ENCODE assay signal across 8 mouse cellular contexts in the genomic region with DNA sequence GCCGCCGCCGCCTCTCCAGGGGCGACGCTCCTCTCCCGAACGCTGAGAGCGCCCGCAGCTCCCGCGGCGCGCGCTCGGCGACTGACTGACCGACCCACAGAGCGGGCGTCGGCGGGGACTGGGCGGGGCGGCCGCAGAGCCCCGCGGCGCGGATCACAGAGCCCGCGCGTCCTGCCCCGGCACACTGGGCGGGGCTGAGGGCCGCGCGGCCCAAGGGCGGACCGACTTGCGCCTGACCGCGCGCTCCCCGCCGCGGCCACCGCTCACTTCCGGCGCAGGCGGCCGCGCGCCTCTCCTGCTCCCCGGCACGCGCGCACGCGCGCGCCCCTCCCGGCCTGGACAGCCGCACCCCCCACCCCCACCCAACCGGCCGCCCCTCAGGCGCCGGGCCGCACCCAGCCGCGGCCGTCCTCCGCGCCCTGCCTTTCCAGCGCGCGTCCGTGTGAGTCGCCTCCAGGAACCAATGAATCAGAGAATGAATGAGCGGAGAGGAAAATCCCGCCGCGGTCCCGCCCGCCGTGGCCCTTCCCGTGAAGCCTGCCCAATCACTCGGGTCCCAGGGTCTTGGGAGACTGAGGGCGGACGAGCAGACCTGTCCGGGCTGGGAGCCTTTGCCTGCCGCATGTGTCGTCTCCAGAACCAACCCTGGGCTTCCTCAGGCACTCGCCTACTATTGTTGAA. TPM values are rescaled to one million over a fixed set of nuclear protein-coding genes. Genes with fewer than 3 reads are reported as not detected.
A peak's percentile ranks its signal among the peaks of the same experiment; 100 is the strongest.
DNase-seq lines count a peak whose midpoint lies in the region; ATAC-seq and TF ChIP-seq lines count a peak whose summit lies in the region.

A gene (minus strand): TSS at position 474 of the 681 bp plus-strand sequence.

- H3K27me3 ChIP-seq in forebrain, embryonic 14.5 days (replicated peaks; ENCODE audit: control insufficient read depth, insufficient read depth, low read length) = no peaks in the 10 kb centered on the region
- peaks cover 25% of the 10 kb centered on the region for H3K27me3 ChIP-seq in liver, embryonic 16.5 days (ENCODE audit: control insufficient read depth, insufficient read depth, low read depth, low read length)
- H3K27me3 ChIP-seq in neural tube, embryonic 13.5 days = no peaks in the 10 kb centered on the region
- H3K27me3 ChIP-seq in testis, adult 2 months (ENCODE audit: control insufficient read depth, insufficient read depth, low read length) = no peaks in the 10 kb centered on the region

- H3K27ac ChIP-seq in forebrain, embryonic 14.5 days (ENCODE audit: low read depth, low read length) = peak within 1 kb of the TSS; percentile 96
- peak within 1 kb of the TSS; percentile 79 for H3K27ac ChIP-seq in liver, embryonic 16.5 days (ENCODE audit: low read length)
- H3K27ac ChIP-seq in neural tube, embryonic 13.5 days (replicated peaks) = peak within 1 kb of the TSS; percentile 99
- H3K27ac ChIP-seq in testis, adult 2 months (ENCODE audit: control insufficient read depth, insufficient read depth, low read depth, low read length) = peak within 1 kb of the TSS; percentile 78

- peak within 1 kb of the TSS; percentile 59 for H3K4me2 ChIP-seq in forebrain, embryonic 14.5 days (ENCODE audit: low read length)
- peak within 1 kb of the TSS; percentile 59 for H3K4me2 ChIP-seq in liver, embryonic 16.5 days (ENCODE audit: low read depth, low read length)
- peak within 1 kb of the TSS; percentile 71 for H3K4me2 ChIP-seq in neural tube, embryonic 13.5 days

- H3K9me3 ChIP-seq in forebrain, embryonic 14.5 days (replicated peaks; ENCODE audit: control insufficient read depth, low read length) = no peaks in the 10 kb centered on the region
- no peaks in the 10 kb centered on the region for H3K9me3 ChIP-seq in liver, embryonic 16.5 days (replicated peaks; ENCODE audit: control insufficient read depth, low read length)
- no peaks in the 10 kb centered on the region for H3K9me3 ChIP-seq in neural tube, embryonic 13.5 days

- peaks cover 6% of the 10 kb centered on the region; the same call in 1 of the 2 replicates for H3K4me1 ChIP-seq in forebrain, embryonic 14.5 days (ENCODE audit: control insufficient read depth, insufficient read depth, low read length)
- H3K4me1 ChIP-seq in liver, embryonic 16.5 days (ENCODE audit: control insufficient read depth, low read depth, low read length) = no peaks in the 10 kb centered on the region
- H3K4me1 ChIP-seq in neural tube, embryonic 13.5 days (replicated peaks) = peaks cover 27% of the 10 kb centered on the region
- H3K4me1 ChIP-seq in testis, adult 2 months (ENCODE audit: control insufficient read depth, insufficient read depth, low read length) = peaks cover 6% of the 10 kb centered on the region

- peak; percentile 43 for TF ChIP-seq POLR2A in testis, adult 2 months (IDR thresholded peaks at IDR 0.05; ENCODE audit: control insufficient read depth, low read depth, low read length)

- ATAC-seq in CD4-positive, CD25-positive, alpha-beta regulatory T cell, adult 4 months = peak; percentile 59
- ATAC-seq in forebrain, embryonic 14.5 days = peak; percentile 97
- peak; percentile 93 for ATAC-seq in liver, embryonic 16.5 days (ENCODE audit: low read depth)
- peak; percentile 98 for ATAC-seq in neural tube, embryonic 13.5 days (ENCODE audit: low read depth)

- DNase-seq in c-Kit-positive CD71-positive TER-119-negative erythroid progenitor cells, embryonic 14.5 days (ENCODE audit: low read depth) = peak; percentile 29
- peak; percentile 92 for DNase-seq in forebrain, embryonic 14.5 days (ENCODE audit: low spot score)
- DNase-seq in heart, postnatal 10 days = peak; percentile 90 to 92
- peak; percentile 58 for DNase-seq in large intestine, adult 2 months (ENCODE audit: low read depth, low spot score)

- TF ChIP-seq CTCF in testis, adult 2 months (IDR thresholded peaks at IDR 0.05; ENCODE audit: control insufficient read depth, insufficient read depth, insufficient replicate concordance, low read depth, low read length) = no peak

- intact Hi-C loops in heart, postnatal 10 days (cut with DNase I) = loop anchor here (2.0 to 5.0 kb wide), 5 partner anchors 44 to 294 kb away; a partner anchor contains a TSS

- H3K4me3 ChIP-seq in forebrain, embryonic 14.5 days (ENCODE audit: low read depth, low read length) = peak within 1 kb of the TSS; percentile 97
- H3K4me3 ChIP-seq in liver, embryonic 16.5 days (ENCODE audit: low read depth, low read length) = peak within 1 kb of the TSS; percentile 73
- peak within 1 kb of the TSS; percentile 74 for H3K4me3 ChIP-seq in neural tube, embryonic 13.5 days
- peak within 1 kb of the TSS; percentile 94 for H3K4me3 ChIP-seq in testis, adult 2 months (ENCODE audit: control insufficient read depth, low read depth, low read length)

- WGBS in forebrain, embryonic 14.5 days = under 1% methylated on average over 58 of the region's 92 CpGs
- WGBS in large intestine, adult 2 months = under 1% methylated on average over 92 of the region's 92 CpGs
- WGBS in liver, embryonic 16.5 days (ENCODE audit: insufficient replicate concordance) = under 1% methylated on average over 69 of the region's 92 CpGs
- WGBS in neural tube, embryonic 13.5 days = under 1% methylated on average over 90 of the region's 92 CpGs

- peak within 1 kb of the TSS; percentile 98 for H3K9ac ChIP-seq in forebrain, embryonic 14.5 days (ENCODE audit: low read length)
- H3K9ac ChIP-seq in liver, embryonic 16.5 days (ENCODE audit: low read depth, low read length) = peak within 1 kb of the TSS; percentile 74
- peak within 1 kb of the TSS; percentile 97 for H3K9ac ChIP-seq in neural tube, embryonic 13.5 days

- no peaks in the 10 kb centered on the region for H3K36me3 ChIP-seq in forebrain, embryonic 14.5 days (ENCODE audit: control insufficient read depth, insufficient read depth, low read length)
- no peaks in the 10 kb centered on the region for H3K36me3 ChIP-seq in liver, embryonic 16.5 days (ENCODE audit: control insufficient read depth, insufficient read depth)
- peaks cover 4% of the 10 kb centered on the region; the same call in 1 of the 2 replicates for H3K36me3 ChIP-seq in neural tube, embryonic 13.5 days
- H3K36me3 ChIP-seq in testis, adult 2 months (ENCODE audit: control insufficient read depth, insufficient read depth, low read length) = no peaks in the 10 kb centered on the region

RNA-seq across cellular contexts. Expression of the gene that starts here (rescaled TPM):
- 1 to 10 TPM; 3.5 to 4.2 TPM for polyA plus RNA-seq in CD4-positive, CD25-positive, alpha-beta regulatory T cell, adult 4 months (2017; shearing (Covaris generic))
- 20.9 and 21.0 TPM in 2 replicates for polyA plus RNA-seq in forebrain, embryonic 14.5 days (2014; fragmentation: Nextera tagmentation; extraction: Ambion mirVana)
- 100 to 1,000 TPM; 132 to 182 TPM for total RNA-seq in heart, postnatal 10 days (2021)
- polyA plus RNA-seq in large intestine, adult 2 months (2012; rRNA removed) = 20.2 and 34.7 TPM in 2 replicates
- polyA plus RNA-seq in liver, embryonic 16.5 days (2015; fragmentation: Nextera tagmentation; extraction: Ambion mirVana) = 24.7 and 26.7 TPM in 2 replicates
- 29.5 and 30.0 TPM in 2 replicates for polyA plus RNA-seq in neural tube, embryonic 13.5 days (2015; fragmentation: Nextera tagmentation; extraction: Ambion mirVana)
- polyA plus RNA-seq in testis, adult 2 months (2012; rRNA removed) = 1.9 and 2.2 TPM in 2 replicates

Comparison
In these comparisons a context has a peak if more than half of its experiments do, and no peak if none do; other contexts are left out.
1. Peak in every context shown above with its lines: DNase-seq, ATAC-seq, H3K4me3 ChIP-seq and H3K27ac ChIP-seq.
2. DNase-seq: peak in every context shown above with its lines; median percentile 92 in forebrain, embryonic 14.5 days; 91 in heart, postnatal 10 days; 58 in large intestine, adult 2 months; 29 in c-Kit-positive CD71-positive TER-119-negative erythroid progenitor cells, embryonic 14.5 days.